Comparison of ENCODE assay signal across 8 mouse cellular contexts in genomic region chr11:84916703-84917300, GRCm38 (mm10). TPM values are rescaled to one million over a fixed set of nuclear protein-coding genes. Genes with fewer than 3 reads are reported as not detected.
DNase-seq lines count a peak whose midpoint lies in the region; ATAC-seq and TF ChIP-seq lines count a peak whose summit lies in the region.

No protein-coding gene starts in this region.

- TF ChIP-seq POLR2A in cerebellum, adult 2 months (IDR thresholded peaks at IDR 0.05; ENCODE audit: borderline replicate concordance, insufficient read depth, low read length), result no peak

- H3K36me3 ChIP-seq in neural tube, embryonic 11.5 days (ENCODE audit: control insufficient read depth, insufficient read depth, low read length), result no peaks in the 10 kb centered on the region; the same call in 1 of the 2 replicates
- H3K36me3 ChIP-seq in limb, embryonic 15.5 days, result peaks cover 20% of the 10 kb centered on the region

- peak overlapping the region; percentile 48 for H3K4me2 ChIP-seq in neural tube, embryonic 11.5 days (ENCODE audit: low read depth)
- peak overlapping the region; percentile 66 for H3K4me2 ChIP-seq in limb, embryonic 15.5 days

- H3K9me3 ChIP-seq in neural tube, embryonic 11.5 days (ENCODE audit: control insufficient read depth, low read length), result no peaks in the 10 kb centered on the region
- no peaks in the 10 kb centered on the region for H3K9me3 ChIP-seq in limb, embryonic 15.5 days

- no peaks in the 10 kb centered on the region for H3K27me3 ChIP-seq in cerebellum, adult 2 months (ENCODE audit: control insufficient read depth, insufficient read depth, low read length)
- H3K27me3 ChIP-seq in neural tube, embryonic 11.5 days (ENCODE audit: control insufficient read depth, insufficient read depth, low read length), result no peaks in the 10 kb centered on the region
- no peaks in the 10 kb centered on the region for H3K27me3 ChIP-seq in limb, embryonic 15.5 days

- H3K4me3 ChIP-seq in cerebellum, adult 2 months (replicated peaks; ENCODE audit: insufficient read depth, low read depth, low read length), result peak overlapping the region; percentile 65
- H3K4me3 ChIP-seq in neural tube, embryonic 11.5 days (ENCODE audit: low read depth, low read length), result peak overlapping the region; percentile 88
- H3K4me3 ChIP-seq in limb, embryonic 15.5 days, result peak overlapping the region; percentile 94

- peak in 1 of 2 experiments; percentile 16 for DNase-seq in cerebellum, adult 2 months
- DNase-seq in cerebellum, postnatal 14 days, result no peak
- no peak for DNase-seq in neural tube, embryonic 11.5 days (ENCODE audit: low spot score)
- no peak for DNase-seq in neural tube, embryonic 10.5 days (ENCODE audit: extremely low spot score, low spot score)
- no peak for DNase-seq in right cerebral cortex, postnatal 14 days
- no peak for DNase-seq in adrenal gland, postnatal 25 days
- no peak for DNase-seq in yolk sac, embryonic 10.5 days (ENCODE audit: low spot score)

- TF ChIP-seq CTCF in cerebellum, adult 2 months (IDR thresholded peaks at IDR 0.05; ENCODE audit: borderline replicate concordance, insufficient read depth, low read depth, low read length), result no peak

- WGBS in cerebellum, adult 2 months, result 44% methylated on average over 7 of the region's 7 CpGs
- WGBS in neural tube, embryonic 11.5 days, result 62% methylated on average over 7 of the region's 7 CpGs
- 57% methylated on average over 7 of the region's 7 CpGs for WGBS in limb, embryonic 15.5 days

- H3K9ac ChIP-seq in neural tube, embryonic 11.5 days (ENCODE audit: low read length), result peak overlapping the region; percentile 35
- peak overlapping the region; percentile 86; the same call in 1 of the 2 replicates for H3K9ac ChIP-seq in limb, embryonic 15.5 days

- no peaks in the 10 kb centered on the region; the same call in 1 of the 2 replicates for H3K4me1 ChIP-seq in cerebellum, adult 2 months (ENCODE audit: control insufficient read depth, insufficient read depth, low read length)
- H3K4me1 ChIP-seq in neural tube, embryonic 11.5 days (ENCODE audit: control insufficient read depth, insufficient read depth, low read length), result peaks cover 2% of the 10 kb centered on the region; the same call in 1 of the 2 replicates
- peaks cover 28% of the 10 kb centered on the region for H3K4me1 ChIP-seq in limb, embryonic 15.5 days

- no peak for ATAC-seq in neural tube, embryonic 11.5 days (ENCODE audit: insufficient read depth, low FRiP score, low TSS enrichment)
- ATAC-seq in limb, embryonic 15.5 days (ENCODE audit: insufficient number of reproducible peaks, low FRiP score, low TSS enrichment, low read depth), result no peak

- H3K27ac ChIP-seq in cerebellum, adult 2 months (ENCODE audit: insufficient read depth, low read length), result no peak overlapping the region; the same call in 1 of the 2 replicates
- H3K27ac ChIP-seq in neural tube, embryonic 11.5 days (ENCODE audit: low read depth, low read length), result no peak overlapping the region
- no peak overlapping the region for H3K27ac ChIP-seq in limb, embryonic 15.5 days

RNA-seq across cellular contexts. Expression of gene Znhit3, which starts 0.6 kb away (rescaled TPM):
- 44.7 and 47.5 TPM in 2 replicates for polyA plus RNA-seq in cerebellum, adult 2 months (2012; rRNA removed)
- 70.1 and 71.3 TPM in 2 replicates for polyA plus RNA-seq in neural tube, embryonic 11.5 days (2014; fragmentation: Nextera tagmentation; extraction: Ambion mirVana)
- polyA plus RNA-seq in limb, embryonic 15.5 days (2015; fragmentation: Nextera tagmentation; extraction: Ambion mirVana), result 51.1 and 51.6 TPM in 2 replicates
- total RNA-seq in adrenal gland, postnatal 25 days (2021), result 11.2 and 11.6 TPM in 2 replicates

RNA-seq across cellular contexts. Expression of gene Pigw, which starts 36.7 kb away (rescaled TPM):
- polyA plus RNA-seq in cerebellum, adult 2 months (2012; rRNA removed), result 2.8 and 2.9 TPM in 2 replicates
- polyA plus RNA-seq in neural tube, embryonic 11.5 days (2014; fragmentation: Nextera tagmentation; extraction: Ambion mirVana), result 3.6 and 3.8 TPM in 2 replicates
- 1.8 and 2.5 TPM in 2 replicates for polyA plus RNA-seq in limb, embryonic 15.5 days (2015; fragmentation: Nextera tagmentation; extraction: Ambion mirVana)
- total RNA-seq in adrenal gland, postnatal 25 days (2021), result 10.5 and 11.8 TPM in 2 replicates

RNA-seq across cellular contexts. Expression of gene Myo19, which starts 36.9 kb away (rescaled TPM):
- 13.2 and 15.3 TPM in 2 replicates for polyA plus RNA-seq in cerebellum, adult 2 months (2012; rRNA removed)
- polyA plus RNA-seq in neural tube, embryonic 11.5 days (2014; fragmentation: Nextera tagmentation; extraction: Ambion mirVana), result 9.2 TPM in 2 replicates
- polyA plus RNA-seq in limb, embryonic 15.5 days (2015; fragmentation: Nextera tagmentation; extraction: Ambion mirVana), result 9.9 and 11.6 TPM in 2 replicates
- total RNA-seq in adrenal gland, postnatal 25 days (2021), result 14.5 and 15.9 TPM in 2 replicates

RNA-seq across cellular contexts. Expression of gene Car4, which starts 40.8 kb away (rescaled TPM):
- polyA plus RNA-seq in cerebellum, adult 2 months (2012; rRNA removed), result 187 and 208 TPM in 2 replicates
- polyA plus RNA-seq in neural tube, embryonic 11.5 days (2014; fragmentation: Nextera tagmentation; extraction: Ambion mirVana), result 2.0 and 2.9 TPM in 2 replicates
- 0.37 TPM in 1 of 2 replicates, not detected in the other for polyA plus RNA-seq in limb, embryonic 15.5 days (2015; fragmentation: Nextera tagmentation; extraction: Ambion mirVana)
- total RNA-seq in adrenal gland, postnatal 25 days (2021), result 5.3 and 7.9 TPM in 2 replicates

RNA-seq across cellular contexts. Expression of gene Ggnbp2, which starts 46.2 kb away (rescaled TPM):
- polyA plus RNA-seq in cerebellum, adult 2 months (2012; rRNA removed), result 120 and 123 TPM in 2 replicates
- 71.1 and 73.7 TPM in 2 replicates for polyA plus RNA-seq in neural tube, embryonic 11.5 days (2014; fragmentation: Nextera tagmentation; extraction: Ambion mirVana)
- polyA plus RNA-seq in limb, embryonic 15.5 days (2015; fragmentation: Nextera tagmentation; extraction: Ambion mirVana), result 63.8 and 64.8 TPM in 2 replicates
- 85.3 and 91.7 TPM in 2 replicates for total RNA-seq in adrenal gland, postnatal 25 days (2021)
